Mouse (Mus musculus) hematopoietic multipotent progenitor cell, adult 10-12 weeks (in vitro differentiated cells): ENCODE results near the gene Hist1h2aa. TPM values are rescaled to one million over a fixed set of nuclear protein-coding genes. Genes with fewer than 3 reads are reported as not detected.

ENCODE experiments used
- polyA plus RNA-seq: library from polyadenylated mRNA; stranded (reverse); fragments of >175 nt; gene quantifications from 2 replicates; pipeline ENCODE4 v1.2.3, GENCODE M21; 2012; ENCODE audit warnings: low replicate concordance

Hist1h2aa gene
- polyA plus RNA-seq: not detected in 2 replicates

DNA sequence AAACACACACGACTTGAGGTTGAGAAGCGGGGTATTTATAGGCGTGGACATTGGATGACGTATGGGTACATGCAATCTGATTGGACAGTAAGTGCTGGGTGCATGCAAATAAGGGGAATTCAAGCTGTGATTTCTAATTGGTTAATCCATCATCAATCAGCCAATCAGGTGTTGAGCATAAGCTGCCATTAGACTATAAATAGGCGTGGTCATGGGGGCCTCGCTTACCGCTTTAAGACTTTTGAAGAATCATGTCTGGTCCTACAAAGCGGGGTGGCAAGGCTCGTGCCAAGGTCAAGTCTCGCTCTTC is at the start of gene Hist1h2aa:
Hist1h2aa (plus strand) TSS at position 252 of the 310 bp plus-strand sequence.

DNA sequence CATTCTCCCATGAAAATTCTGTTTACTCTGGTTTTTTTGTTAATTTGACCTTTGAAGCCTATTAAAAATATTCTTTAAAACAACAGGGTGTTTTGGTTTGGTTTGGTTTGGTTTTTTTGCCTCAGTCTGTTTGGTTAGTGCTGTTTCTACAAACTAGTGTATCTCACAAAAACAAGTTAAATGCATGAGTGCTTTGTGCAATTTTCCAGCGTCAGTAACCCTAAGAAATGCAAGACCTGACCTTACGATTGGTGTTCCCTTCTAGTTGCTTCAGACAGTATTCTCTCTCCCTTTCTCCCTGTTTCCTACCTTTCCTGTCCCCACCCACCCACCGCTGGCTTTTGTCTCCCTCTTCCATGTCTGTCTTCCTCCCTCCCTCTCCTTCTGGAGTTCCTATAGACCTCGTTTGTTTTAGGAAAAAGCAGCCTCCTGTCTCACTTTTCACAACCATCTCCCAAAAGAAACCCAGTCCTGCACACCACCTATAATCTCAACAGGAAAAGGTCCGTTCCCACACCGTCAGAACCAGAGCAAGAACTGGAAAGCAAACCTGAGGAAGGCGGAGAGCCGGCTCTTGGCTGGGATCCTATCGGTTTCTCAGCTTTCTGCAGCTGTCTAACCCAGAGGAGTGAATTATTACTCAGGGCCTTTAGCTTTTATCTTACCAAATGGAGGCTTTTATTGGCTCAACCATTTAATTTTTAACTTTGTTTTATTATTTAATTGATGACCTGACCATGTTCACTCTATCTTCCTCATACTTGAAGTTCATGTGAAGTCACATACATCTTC is 19.7 kb upstream of the Hist1h2aa start, which contains the start of gene Slc17a4:
Slc17a4 (minus strand) TSS at position 634 of the 792 bp plus-strand sequence.

GRCm38 (mm10) chr13:23933421-23934210 is 646 bp upstream of the Hist1h2aa start, which contains the start of gene Hist1h2ba:
Gene Hist1h2ba (minus strand): TSS chr13:23934156.

Other genes with a start within 250 kb of the Hist1h2aa start
- gene Hist1h1t, start 238.6 kb upstream of the Hist1h2aa start, polyA plus RNA-seq: not detected in 2 replicates
- 2.4 and 2.5 TPM in 2 replicates for gene Hist1h4c, start 236.0 kb upstream of the Hist1h2aa start, polyA plus RNA-seq
- 12.7 and 34.4 TPM in 2 replicates for gene Hfe, start 223.6 kb upstream of the Hist1h2aa start, polyA plus RNA-seq
- gene Hist1h1c, start 195.7 kb upstream of the Hist1h2aa start, polyA plus RNA-seq: 26.1 and 77.9 TPM in 2 replicates
- 0.55 and 4.8 TPM in 2 replicates for gene Hist1h3c, start 188.9 kb upstream of the Hist1h2aa start, polyA plus RNA-seq
- 3.5 and 6.0 TPM in 2 replicates for gene Hist1h2bb, start 187.7 kb upstream of the Hist1h2aa start, polyA plus RNA-seq
- 4.8 and 6.2 TPM in 2 replicates for gene Hist1h2ab, start 183.3 kb upstream of the Hist1h2aa start, polyA plus RNA-seq
- gene Hist1h3b, start 182.2 kb upstream of the Hist1h2aa start, polyA plus RNA-seq: 4.0 TPM in 1 of 2 replicates, not detected in the other
- 4.4 and 10.3 TPM in 2 replicates for gene Hist1h4b, start 177.4 kb upstream of the Hist1h2aa start, polyA plus RNA-seq
- gene Hist1h4a, start 173.2 kb upstream of the Hist1h2aa start, polyA plus RNA-seq: 5.9 and 9.4 TPM in 2 replicates
- gene Hist1h3a, start 172.1 kb upstream of the Hist1h2aa start, polyA plus RNA-seq: 1.4 and 5.7 TPM in 2 replicates
- 0.40 and 0.81 TPM in 2 replicates for gene Hist1h1a, start 170.8 kb upstream of the Hist1h2aa start, polyA plus RNA-seq
- gene Trim38, start 164.5 kb upstream of the Hist1h2aa start, polyA plus RNA-seq: not detected in 2 replicates
- not detected in 2 replicates for gene Slc17a2, start 127.5 kb upstream of the Hist1h2aa start, polyA plus RNA-seq
- not detected in 2 replicates for gene Slc17a3, start 95.0 kb upstream of the Hist1h2aa start, polyA plus RNA-seq
- not detected in 2 replicates for gene Slc17a1, start 66.7 kb upstream of the Hist1h2aa start, polyA plus RNA-seq
- gene Slc17a4, start 19.5 kb upstream of the Hist1h2aa start, polyA plus RNA-seq: not detected in 2 replicates
- gene Hist1h2ba, start 306 bp upstream of the Hist1h2aa start, polyA plus RNA-seq: not detected in 2 replicates
- not detected in 2 replicates for gene Scgn, start 56.8 kb downstream of the Hist1h2aa start, polyA plus RNA-seq